Mouse (Mus musculus): ENCODE data around the gene Slc1a3. TPM values are rescaled to one million over a fixed set of nuclear protein-coding genes. Genes with fewer than 3 reads are reported as not detected.

The Slc1a3 gene
- polyA plus RNA-seq, 1 experiment = 101 TPM

- DNase-seq (ENCODE audit: low read depth) = peak; percentile 93
- TF ChIP-seq POLR2A (IDR thresholded peaks at IDR 0.05; ENCODE audit: borderline replicate concordance, extremely low read depth, insufficient read depth, insufficient read length, poor library complexity, severe bottlenecking) (no peak), CTCF (IDR thresholded peaks at IDR 0.05; ENCODE audit: borderline replicate concordance, extremely low read depth, insufficient read depth, insufficient read length) (peak; percentile 93)
Measured at GRCm38 (mm10) chr15:8629317-8629831, 81.2 kb downstream of the Slc1a3 start.

DNA sequence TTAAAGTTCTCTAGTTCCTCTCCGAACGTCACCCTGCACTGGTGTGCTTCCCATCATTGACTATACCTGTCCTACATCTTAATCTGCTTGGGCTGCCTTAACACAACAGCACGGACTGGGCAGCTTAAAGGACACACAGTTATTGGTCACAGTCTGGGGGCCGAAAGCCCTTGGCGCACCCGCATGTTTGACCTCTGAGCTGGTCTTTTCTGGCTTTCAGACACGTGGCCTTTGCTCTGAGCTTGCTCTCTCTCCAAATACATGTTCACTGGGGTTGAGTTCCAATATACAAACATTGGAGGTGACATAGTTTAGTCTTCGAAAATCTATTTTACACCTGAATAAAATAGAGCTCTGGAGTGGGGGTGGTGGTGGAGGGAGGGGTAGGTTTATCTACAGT is 82.4 kb downstream of the Slc1a3 start:
- DNase-seq (ENCODE audit: low read depth) = no peak
- no peak for TF ChIP-seq CTCF (IDR thresholded peaks at IDR 0.05; ENCODE audit: borderline replicate concordance, extremely low read depth, insufficient read depth, insufficient read length)
- TF ChIP-seq POLR2A (IDR thresholded peaks at IDR 0.05; ENCODE audit: borderline replicate concordance, extremely low read depth, insufficient read depth, insufficient read length, poor library complexity, severe bottlenecking) = no peak

DNA sequence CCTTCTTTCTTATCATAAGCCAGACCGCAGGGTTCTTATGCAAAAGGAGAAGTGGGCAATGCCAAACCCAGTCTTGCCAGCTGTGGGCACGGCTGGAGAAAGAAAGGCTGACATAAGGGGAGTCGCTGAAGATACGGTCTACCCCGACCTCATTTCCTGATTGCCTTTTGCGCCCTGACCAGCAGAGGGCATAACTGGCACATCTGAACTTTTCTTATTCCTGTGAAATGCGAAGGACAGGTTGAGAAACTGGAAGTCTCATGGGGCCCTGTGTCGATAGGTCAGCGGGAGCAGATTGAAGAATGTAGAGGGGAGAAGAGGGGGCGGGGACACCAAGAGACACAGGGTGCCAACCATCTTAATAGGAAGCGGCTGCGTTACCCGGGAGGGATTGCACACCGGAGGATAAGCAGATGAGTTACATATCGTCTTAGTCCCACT is 83.4 kb downstream of the Slc1a3 start:
- peak; percentile 80 for TF ChIP-seq CTCF (IDR thresholded peaks at IDR 0.05; ENCODE audit: borderline replicate concordance, extremely low read depth, insufficient read depth, insufficient read length)
- TF ChIP-seq POLR2A (IDR thresholded peaks at IDR 0.05; ENCODE audit: borderline replicate concordance, extremely low read depth, insufficient read depth, insufficient read length, poor library complexity, severe bottlenecking) = no peak
- DNase-seq (ENCODE audit: low read depth) = peak; percentile 79

- TF ChIP-seq CTCF (IDR thresholded peaks at IDR 0.05; ENCODE audit: borderline replicate concordance, extremely low read depth, insufficient read depth, insufficient read length) = peak; percentile 75; the same call in 1 of the 2 replicates
- TF ChIP-seq POLR2A (IDR thresholded peaks at IDR 0.05; ENCODE audit: borderline replicate concordance, extremely low read depth, insufficient read depth, insufficient read length, poor library complexity, severe bottlenecking) = no peak
- peak; percentile 76 for DNase-seq (ENCODE audit: low read depth)
Measured at GRCm38 (mm10) chr15:8625370-8625769, 85.2 kb downstream of the Slc1a3 start.

DNA sequence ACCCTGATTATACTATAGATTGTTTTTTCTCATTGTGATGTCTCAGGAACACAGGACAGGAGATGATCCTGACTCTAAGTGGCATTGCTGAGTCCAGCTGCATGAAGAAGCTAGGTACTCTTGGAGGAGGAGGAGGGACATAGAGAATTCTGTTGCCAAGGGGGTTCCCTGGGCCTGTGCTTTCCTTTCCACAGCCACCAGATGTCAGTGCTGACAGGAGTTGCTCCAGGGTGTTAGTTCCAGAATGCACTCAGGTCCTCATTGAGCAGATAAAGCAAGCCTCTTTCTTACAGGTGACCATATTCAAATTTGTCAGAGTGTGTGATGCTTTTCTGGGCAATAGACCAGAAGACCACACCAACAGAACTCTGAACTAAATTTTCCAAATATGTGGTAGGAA is 86.7 kb downstream of the Slc1a3 start:
- DNase-seq (ENCODE audit: low read depth) = peak; percentile 44
- TF ChIP-seq CTCF (IDR thresholded peaks at IDR 0.05; ENCODE audit: borderline replicate concordance, extremely low read depth, insufficient read depth, insufficient read length) = peak; percentile 64; the same call in 1 of the 2 replicates
- no peak for TF ChIP-seq POLR2A (IDR thresholded peaks at IDR 0.05; ENCODE audit: borderline replicate concordance, extremely low read depth, insufficient read depth, insufficient read length, poor library complexity, severe bottlenecking)

DNA sequence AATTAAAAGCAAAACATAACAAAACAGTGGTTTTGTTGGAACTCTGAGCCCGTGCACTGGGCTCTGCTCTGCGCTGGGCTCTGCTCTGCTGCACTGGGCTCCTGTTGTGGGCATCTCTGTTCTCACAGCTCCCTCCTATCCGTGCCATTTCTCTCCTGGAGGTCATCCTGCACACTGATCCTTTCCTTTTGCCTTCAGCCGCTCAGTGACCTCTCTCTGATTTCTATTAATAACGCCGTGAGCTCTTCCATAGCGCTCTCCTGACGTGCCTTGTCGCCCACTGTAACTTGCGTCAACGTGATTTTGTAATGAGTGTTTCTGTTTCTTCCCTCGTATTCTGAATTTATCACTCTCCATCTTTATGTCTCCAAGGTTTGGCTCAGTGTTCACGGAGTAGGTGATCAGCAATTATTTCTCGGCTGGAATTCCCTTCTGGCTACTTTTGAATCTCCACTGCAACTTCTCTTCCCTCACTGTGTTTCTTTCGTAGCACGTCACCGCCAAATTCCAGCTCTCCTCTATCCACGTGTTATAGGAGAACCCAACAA is 91.0 kb downstream of the Slc1a3 start:
- no peak for DNase-seq (ENCODE audit: low read depth)
- TF ChIP-seq POLR2A (IDR thresholded peaks at IDR 0.05; ENCODE audit: borderline replicate concordance, extremely low read depth, insufficient read depth, insufficient read length, poor library complexity, severe bottlenecking) = no peak
- no peak for TF ChIP-seq CTCF (IDR thresholded peaks at IDR 0.05; ENCODE audit: borderline replicate concordance, extremely low read depth, insufficient read depth, insufficient read length)

DNA sequence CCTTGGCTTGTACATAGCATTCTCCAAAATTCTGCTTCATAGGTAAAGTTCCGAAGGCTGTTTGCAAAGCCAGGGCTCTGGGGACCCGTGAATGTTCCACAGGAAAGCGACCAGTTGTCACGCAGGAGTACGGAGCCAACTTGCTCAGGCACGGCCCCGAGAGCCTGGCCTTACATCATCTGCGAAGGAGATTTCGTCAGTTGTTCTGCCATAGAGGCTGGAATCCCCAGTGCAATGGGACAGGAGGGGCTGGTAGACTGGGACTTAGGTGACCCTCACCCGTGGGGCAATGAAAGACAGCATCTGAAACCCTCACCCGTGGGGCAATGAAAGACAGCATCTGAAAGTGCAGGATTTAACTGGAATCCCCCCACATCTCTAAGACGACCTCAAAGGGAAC is 94.3 kb downstream of the Slc1a3 start:
- DNase-seq (ENCODE audit: low read depth) = no peak
- TF ChIP-seq CTCF (IDR thresholded peaks at IDR 0.05; ENCODE audit: borderline replicate concordance, extremely low read depth, insufficient read depth, insufficient read length) (no peak), POLR2A (IDR thresholded peaks at IDR 0.05; ENCODE audit: borderline replicate concordance, extremely low read depth, insufficient read depth, insufficient read length, poor library complexity, severe bottlenecking) (no peak)

DNA sequence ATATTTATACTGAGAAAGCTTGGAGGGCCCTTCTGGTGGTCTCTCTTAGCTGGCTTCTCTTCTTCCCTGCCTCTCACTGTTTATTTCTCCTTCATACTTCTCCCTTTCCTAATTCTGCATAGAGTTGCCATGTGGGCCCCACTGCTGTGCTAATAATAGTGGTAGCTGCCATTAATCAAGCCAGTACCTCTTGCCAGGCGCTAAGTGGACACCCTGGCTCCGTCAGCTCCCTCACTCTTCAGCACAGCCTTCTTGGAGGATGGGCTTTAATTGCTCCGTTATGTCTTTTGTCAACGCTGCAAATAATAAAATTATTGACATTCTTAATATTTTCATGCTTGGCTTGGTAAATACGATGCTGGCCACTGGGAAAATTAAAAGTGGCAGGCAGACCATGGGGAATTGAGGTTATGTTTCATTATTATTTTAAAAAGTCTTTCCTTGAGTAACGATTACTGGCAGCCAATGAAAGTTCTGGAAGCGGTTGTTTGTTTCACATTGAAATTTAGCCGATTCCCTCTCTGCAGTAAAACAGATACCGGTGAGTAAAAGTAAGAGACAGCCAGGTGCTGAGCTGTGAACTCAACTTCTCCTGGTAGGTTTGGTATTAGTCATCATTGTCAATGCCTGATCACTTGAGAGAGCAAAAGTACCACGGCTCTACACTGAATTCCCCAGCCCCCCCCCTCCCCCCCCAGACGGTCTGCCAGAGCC is 94.9 kb downstream of the Slc1a3 start:
- DNase-seq (ENCODE audit: low read depth) = peak; percentile 34
- TF ChIP-seq POLR2A (IDR thresholded peaks at IDR 0.05; ENCODE audit: borderline replicate concordance, extremely low read depth, insufficient read depth, insufficient read length, poor library complexity, severe bottlenecking) (no peak), CTCF (IDR thresholded peaks at IDR 0.05; ENCODE audit: borderline replicate concordance, extremely low read depth, insufficient read depth, insufficient read length) (no peak)

GRCm38 (mm10) chr15:8614701-8615100 is 95.9 kb downstream of the Slc1a3 start:
- no peak for TF ChIP-seq POLR2A (IDR thresholded peaks at IDR 0.05; ENCODE audit: borderline replicate concordance, extremely low read depth, insufficient read depth, insufficient read length, poor library complexity, severe bottlenecking)
- TF ChIP-seq CTCF (IDR thresholded peaks at IDR 0.05; ENCODE audit: borderline replicate concordance, extremely low read depth, insufficient read depth, insufficient read length) = no peak

GRCm38 (mm10) chr15:8605538-8606188 is 104.9 kb downstream of the Slc1a3 start:
- TF ChIP-seq POLR2A (IDR thresholded peaks at IDR 0.05; ENCODE audit: borderline replicate concordance, extremely low read depth, insufficient read depth, insufficient read length, poor library complexity, severe bottlenecking) (no peak), CTCF (IDR thresholded peaks at IDR 0.05; ENCODE audit: borderline replicate concordance, extremely low read depth, insufficient read depth, insufficient read length) (no peak)
- peak; percentile 71 for DNase-seq (ENCODE audit: low read depth)

More at GRCm38 (mm10) chr15:8614701-8615100, 95.9 kb downstream of the Slc1a3 start:
- no peak for DNase-seq (ENCODE audit: low read depth)

DNA sequence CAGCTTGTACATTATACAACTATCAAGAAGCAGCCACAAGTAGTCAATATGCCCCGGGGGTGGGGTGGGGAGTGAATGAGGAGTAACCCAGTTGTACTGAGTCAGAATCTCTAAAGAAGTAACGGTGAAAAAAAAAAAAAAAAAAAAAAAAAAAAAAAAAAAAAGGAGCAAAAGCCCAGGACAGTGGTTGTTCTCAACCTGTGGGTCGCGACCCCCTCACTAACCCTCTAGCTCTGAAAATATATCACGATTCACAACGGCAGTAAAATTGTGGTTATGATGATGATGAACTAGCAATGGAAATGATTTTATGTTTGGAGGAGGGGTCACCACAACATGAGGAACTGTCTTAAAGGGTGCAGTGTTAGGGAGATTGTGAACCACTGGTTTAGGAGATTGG is 108.2 kb downstream of the Slc1a3 start:
- no peak for TF ChIP-seq CTCF (IDR thresholded peaks at IDR 0.05; ENCODE audit: borderline replicate concordance, extremely low read depth, insufficient read depth, insufficient read length)
- TF ChIP-seq POLR2A (IDR thresholded peaks at IDR 0.05; ENCODE audit: borderline replicate concordance, extremely low read depth, insufficient read depth, insufficient read length, poor library complexity, severe bottlenecking) = no peak
- no peak for DNase-seq (ENCODE audit: low read depth)

Measured in brain, embryonic 14.5 days (tissue).